Mouse (Mus musculus) E14TG2a.4 (cell line): Measurements from ENCODE around the gene Eps15l1.

Experiments used
- H3K27me3 ChIP-seq: 2 replicates; pipeline ENCODE4 v1.6.1; 2014; ENCODE audit warnings: low read length, control low read depth; ENCODE audit not compliant: insufficient read depth
- H3K36me3 ChIP-seq: 2 replicates; pipeline ENCODE4 v1.6.1; 2014; ENCODE audit warnings: low read length, control low read depth; ENCODE audit not compliant: insufficient read depth
- H3K4me1 ChIP-seq: replicated peaks from 2 replicates; pipeline ENCODE4 v1.6.1; 2014; ENCODE audit warnings: low read depth, low read length, control low read depth
- H3K4me3 ChIP-seq: replicated peaks from 2 replicates; pipeline ENCODE4 v1.5.1; 2014; ENCODE audit warnings: mild to moderate bottlenecking, low read length
- H3K9me3 ChIP-seq: 2 replicates; pipeline ENCODE4 v1.6.1; 2014; ENCODE audit warnings: low read length, control low read depth
- CTCF ChIP-seq: conservative IDR thresholded peaks from 2 replicates; pipeline ENCODE4 v1.5.1; 2014; ENCODE audit warnings: low read length
- NANOG ChIP-seq: IDR thresholded peaks from 2 replicates; pipeline ENCODE4 v1.6.1; 2014; ENCODE audit warnings: borderline replicate concordance, low read length, mixed read lengths
- POU5F1 ChIP-seq: IDR thresholded peaks from 2 replicates; pipeline ENCODE4 v1.6.1; 2014; ENCODE audit warnings: low read length, borderline replicate concordance

Eps15l1 gene

DNA sequence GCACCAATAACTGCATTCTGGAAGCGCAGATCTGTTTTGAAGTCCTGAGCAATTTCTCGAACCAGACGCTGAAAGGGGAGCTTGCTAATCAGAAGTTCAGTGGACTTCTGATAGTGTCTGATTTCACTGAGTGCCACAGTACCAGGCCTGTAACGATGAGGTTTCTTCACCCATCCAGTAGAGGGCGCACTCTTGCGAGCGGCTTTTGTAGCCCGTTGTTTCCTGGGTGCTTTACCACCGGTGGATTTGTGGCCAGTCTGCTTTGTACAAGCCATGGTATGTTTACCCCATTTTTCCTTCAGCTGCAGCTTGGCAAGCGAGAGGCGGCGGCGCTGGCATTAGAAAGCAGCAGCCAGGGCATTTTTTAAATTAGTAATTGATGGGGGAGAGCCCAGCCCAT, 8.4 kb upstream of the Eps15l1 start:
- no peaks in the 10 kb centered on the region for H3K36me3 ChIP-seq
- peaks cover 2% of the 10 kb centered on the region; the same call in 1 of the 2 replicates for H3K4me1 ChIP-seq
- TF ChIP-seq POU5F1 (no peak), CTCF (peak; percentile 51), NANOG (no peak)
- H3K27me3 ChIP-seq, result peaks cover 2% of the 10 kb centered on the region; the same call in 1 of the 2 replicates
- no peaks in the 10 kb centered on the region for H3K9me3 ChIP-seq
- H3K4me3 ChIP-seq, result peak overlapping the region; percentile 46; the same call in 1 of the 2 replicates

DNA sequence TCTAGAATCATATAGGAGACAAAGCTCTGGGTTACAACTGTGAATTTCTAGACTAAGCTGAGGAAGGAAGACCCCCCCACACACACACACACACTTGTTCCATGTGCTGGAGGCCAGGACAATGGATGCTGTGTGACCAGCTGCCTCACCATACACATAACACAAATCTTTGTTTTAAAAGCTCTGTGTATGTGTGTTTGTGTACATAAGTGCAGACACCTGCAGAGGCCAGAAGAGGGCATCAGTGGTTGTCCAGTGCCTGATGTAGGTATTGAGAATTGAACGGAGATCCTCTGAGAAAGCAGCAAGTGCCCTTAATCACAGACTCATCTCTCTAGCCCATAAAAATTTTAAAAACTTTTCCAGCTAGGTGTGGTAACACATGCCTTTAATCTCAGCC, 1.7 kb upstream of the Eps15l1 start:
- Histone ChIP-seq H3K36me3 (peaks cover 22% of the 10 kb centered on the region), H3K27me3 (peaks cover 2% of the 10 kb centered on the region; the same call in 1 of the 2 replicates), H3K4me1 (peaks cover 42% of the 10 kb centered on the region), H3K4me3 (no peak overlapping the region), H3K9me3 (no peaks in the 10 kb centered on the region)
- peak; percentile 26; the same call in 1 of the 2 replicates for TF ChIP-seq CTCF
- no peak for TF ChIP-seq NANOG

DNA sequence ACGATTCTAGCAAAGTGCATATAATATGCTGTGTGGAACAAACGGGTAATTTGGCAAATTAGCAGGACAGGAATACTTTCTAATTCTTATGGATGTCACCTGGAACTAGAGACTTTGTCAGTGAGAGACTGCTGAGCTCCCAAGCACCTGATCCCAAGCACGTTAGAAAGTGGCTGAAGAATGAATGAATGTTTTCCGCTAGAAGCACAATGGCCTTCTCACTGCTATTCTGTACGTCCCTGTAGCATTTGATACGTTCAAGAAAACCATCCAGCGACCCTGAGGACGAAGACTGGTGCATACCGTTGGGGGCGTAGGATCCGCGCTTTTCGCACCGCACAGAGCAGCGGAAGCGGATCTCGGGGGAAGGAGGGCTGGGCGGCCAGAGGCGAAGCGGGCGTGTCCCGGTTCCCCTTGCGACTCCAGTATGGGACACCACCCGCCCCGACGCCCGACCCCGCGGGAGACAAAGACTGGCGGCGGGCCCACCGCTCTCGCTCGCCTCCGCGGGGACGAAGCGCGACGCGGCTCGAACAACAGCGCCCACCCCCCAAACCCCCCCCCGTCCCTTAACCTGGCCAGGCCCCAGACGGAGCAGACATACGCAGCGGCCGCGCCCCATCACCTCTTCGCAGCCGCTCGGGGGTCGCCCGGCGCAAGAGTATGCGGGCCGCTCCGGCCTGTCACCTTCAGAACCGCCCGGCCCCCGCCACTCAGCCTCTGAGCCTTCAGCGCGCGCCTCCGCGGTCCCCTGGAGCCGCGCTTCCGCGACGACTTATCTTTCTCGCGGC, 494 bp downstream of the Eps15l1 start:
- Histone ChIP-seq H3K4me1 (peaks cover 64% of the 10 kb centered on the region), H3K27me3 (no peaks in the 10 kb centered on the region), H3K4me3 (peak overlapping the region; percentile 86), H3K9me3 (no peaks in the 10 kb centered on the region), H3K36me3 (peaks cover 34% of the 10 kb centered on the region)
- TF ChIP-seq POU5F1 (no peak), NANOG (no peak), CTCF (no peak)

DNA sequence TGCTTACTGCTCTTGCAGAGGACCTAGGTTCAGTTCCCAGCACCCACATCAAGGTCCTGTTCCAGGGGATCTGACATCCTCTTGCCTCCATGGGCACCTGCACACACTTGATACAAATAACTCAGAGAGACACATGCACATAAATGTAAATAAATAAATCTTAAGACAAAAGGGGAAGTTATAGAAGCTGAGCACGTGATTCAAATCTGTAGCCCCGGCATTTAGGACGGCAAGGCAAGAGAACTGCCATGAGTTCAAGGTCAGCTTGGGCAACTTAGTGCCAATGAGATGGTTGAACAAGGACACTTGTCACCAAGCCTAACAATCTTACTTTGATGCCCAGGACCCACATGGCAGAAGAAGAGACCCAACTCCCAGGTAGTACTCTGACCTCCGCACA, 3.2 kb downstream of the Eps15l1 start:
- Histone ChIP-seq H3K4me1 (peaks cover 84% of the 10 kb centered on the region), H3K27me3 (no peaks in the 10 kb centered on the region), H3K4me3 (no peak overlapping the region), H3K36me3 (peaks cover 52% of the 10 kb centered on the region), H3K9me3 (no peaks in the 10 kb centered on the region)
- TF ChIP-seq CTCF (no peak), NANOG (no peak), POU5F1 (no peak)

DNA sequence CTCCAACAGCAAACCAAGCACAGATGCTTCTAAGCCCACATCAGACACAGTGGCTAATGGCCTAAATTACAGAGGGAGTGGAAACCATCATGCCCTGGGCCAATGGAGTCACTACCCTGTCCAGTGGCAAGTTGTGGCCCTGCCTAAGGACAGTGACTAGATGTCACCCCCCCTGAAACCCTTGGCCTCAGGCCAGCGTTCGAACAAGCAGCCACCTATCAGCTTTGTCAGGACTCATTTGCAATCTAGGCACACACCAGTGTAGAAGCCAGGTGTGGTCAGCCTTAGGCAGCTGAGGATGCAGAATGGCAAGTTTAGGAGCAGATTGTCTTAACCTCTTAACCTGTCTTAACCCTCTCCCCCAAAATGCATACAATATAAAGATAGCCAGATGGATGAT, 6.0 kb downstream of the Eps15l1 start:
- H3K4me3 ChIP-seq, result no peak overlapping the region
- no peak for TF ChIP-seq POU5F1
- TF ChIP-seq NANOG, result no peak
- no peak for TF ChIP-seq CTCF

DNA sequence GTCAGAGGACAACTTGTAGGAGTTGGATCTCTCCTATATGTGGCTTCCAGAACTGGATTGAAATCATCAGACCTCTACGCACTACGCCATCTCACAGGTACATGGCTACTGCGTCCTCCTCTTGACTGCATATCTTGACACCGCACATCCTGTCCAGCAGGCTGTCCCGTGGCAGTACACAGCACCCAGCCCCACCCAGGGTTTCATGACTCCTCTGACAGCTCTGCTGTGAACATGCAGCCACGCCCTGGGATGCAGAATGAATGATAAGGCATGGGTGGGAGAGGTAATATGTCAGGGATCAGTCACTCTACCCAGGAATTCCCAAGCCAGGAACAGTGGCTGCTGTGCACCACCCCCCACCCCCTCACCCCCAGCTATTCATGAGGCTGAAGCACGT, 7.4 kb downstream of the Eps15l1 start:
- peaks cover 59% of the 10 kb centered on the region for H3K36me3 ChIP-seq
- no peaks in the 10 kb centered on the region for H3K27me3 ChIP-seq
- no peak for TF ChIP-seq POU5F1
- no peak for TF ChIP-seq CTCF
- TF ChIP-seq NANOG, result no peak
- H3K4me1 ChIP-seq, result peaks cover 96% of the 10 kb centered on the region
- no peaks in the 10 kb centered on the region for H3K9me3 ChIP-seq
- no peak overlapping the region for H3K4me3 ChIP-seq

More for the DNA sequence above, 6.0 kb downstream of the Eps15l1 start:
- Histone ChIP-seq H3K4me1 (peaks cover 98% of the 10 kb centered on the region), H3K36me3 (peaks cover 72% of the 10 kb centered on the region), H3K9me3 (no peaks in the 10 kb centered on the region), H3K27me3 (no peaks in the 10 kb centered on the region)

DNA sequence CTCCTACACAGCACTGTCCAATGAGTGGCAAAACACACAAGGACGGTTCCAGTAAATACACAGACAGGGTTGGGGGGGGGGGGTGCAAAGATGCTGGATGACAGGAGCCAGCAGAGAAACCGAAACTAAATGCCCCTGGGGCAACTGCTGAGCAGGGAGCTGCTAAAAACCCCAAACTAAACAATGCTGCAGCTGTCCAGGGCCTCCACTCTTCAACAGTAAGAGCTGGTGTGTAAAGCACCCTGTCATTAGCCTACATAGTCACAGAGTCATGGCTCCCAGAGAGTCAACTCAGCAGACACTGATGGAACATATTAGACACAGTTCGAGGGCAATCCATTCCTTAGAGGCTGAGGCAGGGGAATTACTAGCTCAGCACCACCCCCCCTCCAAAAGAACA, 11.8 kb downstream of the Eps15l1 start:
- TF ChIP-seq POU5F1 (no peak), NANOG (no peak), CTCF (no peak)
- H3K4me3 ChIP-seq, result no peak overlapping the region
- no peaks in the 10 kb centered on the region for H3K9me3 ChIP-seq
- no peaks in the 10 kb centered on the region for H3K27me3 ChIP-seq
- peaks cover 40% of the 10 kb centered on the region for H3K36me3 ChIP-seq
- H3K4me1 ChIP-seq, result peaks cover 80% of the 10 kb centered on the region

DNA sequence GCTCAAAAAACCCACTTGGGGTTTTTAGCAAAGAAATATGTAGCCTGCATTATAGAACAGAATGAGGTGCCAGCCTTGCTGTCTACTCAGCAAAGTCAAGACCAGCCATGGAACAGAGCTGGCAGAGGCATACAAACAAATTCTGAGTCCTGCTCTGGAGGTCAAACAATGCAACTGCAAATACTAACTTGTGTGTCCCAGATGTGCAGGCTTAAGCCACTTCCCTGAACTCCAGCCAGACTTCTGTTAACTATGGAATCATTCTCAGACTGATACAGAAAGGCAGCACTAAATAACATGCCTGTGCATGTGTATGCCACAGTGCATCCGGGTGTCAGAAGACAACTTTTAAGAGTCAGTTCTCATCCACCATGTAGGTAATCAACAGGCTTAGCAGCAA, 13.4 kb downstream of the Eps15l1 start:
- H3K4me1 ChIP-seq, result peaks cover 78% of the 10 kb centered on the region

DNA sequence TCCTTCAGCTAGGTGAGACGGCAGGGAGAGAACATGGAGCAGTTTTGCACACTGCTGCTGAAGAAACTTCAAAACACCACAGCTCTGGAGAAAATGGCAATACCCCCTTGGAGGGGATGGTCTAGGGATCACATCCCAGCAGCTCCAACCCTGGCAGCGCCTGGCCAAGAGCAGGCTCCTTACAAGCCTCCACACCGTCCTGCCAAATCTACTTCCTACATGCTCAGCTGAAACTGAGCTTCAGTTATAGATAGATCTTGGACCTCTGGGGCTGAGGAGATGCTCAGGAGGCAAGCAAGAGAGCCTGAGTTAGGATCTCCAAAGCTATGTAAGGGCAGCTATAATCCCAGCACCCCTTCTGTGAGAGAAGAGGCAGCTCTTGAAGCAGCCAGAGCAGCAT, 18.3 kb downstream of the Eps15l1 start:
- Histone ChIP-seq H3K36me3 (peaks cover 49% of the 10 kb centered on the region), H3K9me3 (no peaks in the 10 kb centered on the region), H3K4me1 (peaks cover 69% of the 10 kb centered on the region), H3K27me3 (no peaks in the 10 kb centered on the region), H3K4me3 (no peak overlapping the region)
- TF ChIP-seq NANOG (no peak), POU5F1 (no peak), CTCF (no peak)

More for the DNA sequence above, 13.4 kb downstream of the Eps15l1 start:
- no peaks in the 10 kb centered on the region for H3K9me3 ChIP-seq
- no peak for TF ChIP-seq CTCF
- TF ChIP-seq POU5F1, result no peak
- no peak for TF ChIP-seq NANOG
- H3K27me3 ChIP-seq, result no peaks in the 10 kb centered on the region
- peaks cover 41% of the 10 kb centered on the region for H3K36me3 ChIP-seq
- no peak overlapping the region for H3K4me3 ChIP-seq
